Mouse (Mus musculus) brown adipose tissue, adult 24 weeks (tissue): ENCODE data around the gene Galnt18. TPM values are rescaled to one million over a fixed set of nuclear protein-coding genes. Genes with fewer than 3 reads are reported as not detected.

ENCODE experiments used
- H3K27ac ChIP-seq: fragments of 200-500 bp; replicated peaks from 2 replicates; pipeline ENCODE4 v1.5.1; 2012; ENCODE audit warnings: low read depth, mild to moderate bottlenecking, low read length
- H3K4me1 ChIP-seq: fragments of 200-500 bp; 2 replicates; pipeline ENCODE4 v1.6.1; 2012; ENCODE audit warnings: low read length, mixed read lengths; ENCODE audit not compliant: control insufficient read depth, insufficient read depth, insufficient read length
- H3K4me3 ChIP-seq: fragments of 200-500 bp; 2 replicates; pipeline ENCODE4 v1.5.1; 2012; ENCODE audit warnings: low read depth, mild to moderate bottlenecking, low read length, moderate library complexity; ENCODE audit not compliant: insufficient read depth
- polyA plus RNA-seq: library from polyadenylated mRNA; stranded (reverse); fragments of >200 nt; gene quantifications from 2 replicates; pipeline ENCODE4 v1.2.4, GENCODE M21; 2012; ENCODE audit not compliant: missing spikeins, insufficient read depth, insufficient read length

Gene Galnt18
- polyA plus RNA-seq, 1 experiment = 7.7 TPM

DNA sequence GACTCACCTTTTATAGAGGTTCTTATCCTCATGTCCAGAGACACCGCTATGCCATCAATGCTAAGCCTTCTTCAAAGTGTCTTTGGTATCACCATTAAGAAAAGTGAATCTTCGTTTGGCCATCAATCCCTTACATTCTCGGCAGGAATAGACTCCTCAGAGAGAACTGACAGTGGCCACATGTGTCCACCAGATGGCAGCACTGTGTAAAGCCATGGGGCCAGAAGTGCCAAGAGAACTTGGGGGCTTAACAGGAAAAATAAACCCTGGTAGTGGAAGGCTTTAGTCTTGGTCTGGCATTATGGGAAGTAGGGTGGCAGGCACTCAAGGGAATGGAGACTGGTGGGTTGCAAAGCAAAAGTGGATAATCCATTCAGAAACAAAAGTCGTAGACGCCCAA lies 2.3 kb upstream of the Galnt18 start:
- H3K4me1 ChIP-seq = peaks cover 9% of the 10 kb centered on the region; the same call in 1 of the 2 replicates
- no peak overlapping the region for H3K27ac ChIP-seq
- H3K4me3 ChIP-seq = no peak overlapping the region

GRCm38 (mm10) chr7:111781316-111781715 lies 1.5 kb upstream of the Galnt18 start:
- peak overlapping the region; percentile 87 for H3K27ac ChIP-seq

DNA sequence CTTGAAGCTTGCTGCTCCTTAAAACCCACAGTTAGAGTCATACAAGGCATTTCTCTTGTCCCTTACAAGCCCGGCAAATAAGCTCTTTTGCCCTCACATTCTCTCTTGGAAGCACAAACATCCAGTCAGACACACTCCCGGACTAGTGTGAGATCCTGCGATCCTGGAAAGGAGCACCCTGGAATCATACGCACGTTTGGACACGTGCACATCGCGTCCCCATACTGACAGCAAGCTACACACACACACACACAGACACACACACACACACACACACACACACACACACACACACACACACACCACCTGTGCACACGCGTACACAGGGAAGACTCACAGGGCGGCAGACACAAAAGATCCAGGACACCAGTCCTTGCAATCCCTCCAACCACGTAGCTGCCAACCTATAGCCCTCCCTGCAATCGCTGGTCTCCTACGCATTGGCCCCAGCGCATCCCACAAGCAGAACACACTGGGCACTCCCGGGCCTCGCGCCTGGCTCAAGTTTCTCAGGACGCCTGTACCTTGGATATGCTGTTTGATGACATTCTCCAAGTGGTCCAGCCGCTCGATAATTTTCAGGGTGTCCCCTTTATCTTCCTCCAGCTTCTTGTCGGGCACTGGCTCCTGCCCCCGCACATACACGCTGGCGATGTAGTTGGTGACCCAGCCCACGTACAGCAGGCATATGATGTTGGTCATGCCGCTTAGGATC lies 831 bp downstream of the Galnt18 start:
- peaks cover 17% of the 10 kb centered on the region; the same call in 1 of the 2 replicates for H3K4me1 ChIP-seq
- peak overlapping the region; percentile 73 for H3K4me3 ChIP-seq
- H3K27ac ChIP-seq = peak overlapping the region; percentile 58

More at GRCm38 (mm10) chr7:111781316-111781715, 1.5 kb upstream of the Galnt18 start:
- H3K4me1 ChIP-seq = peaks cover 14% of the 10 kb centered on the region; the same call in 1 of the 2 replicates
- no peak overlapping the region for H3K4me3 ChIP-seq

GRCm38 (mm10) chr7:111778212-111778611 lies 1.6 kb downstream of the Galnt18 start:
- H3K4me3 ChIP-seq = peak overlapping the region; percentile 73
- peak overlapping the region; percentile 65 for H3K27ac ChIP-seq
- H3K4me1 ChIP-seq = peaks cover 17% of the 10 kb centered on the region; the same call in 1 of the 2 replicates

DNA sequence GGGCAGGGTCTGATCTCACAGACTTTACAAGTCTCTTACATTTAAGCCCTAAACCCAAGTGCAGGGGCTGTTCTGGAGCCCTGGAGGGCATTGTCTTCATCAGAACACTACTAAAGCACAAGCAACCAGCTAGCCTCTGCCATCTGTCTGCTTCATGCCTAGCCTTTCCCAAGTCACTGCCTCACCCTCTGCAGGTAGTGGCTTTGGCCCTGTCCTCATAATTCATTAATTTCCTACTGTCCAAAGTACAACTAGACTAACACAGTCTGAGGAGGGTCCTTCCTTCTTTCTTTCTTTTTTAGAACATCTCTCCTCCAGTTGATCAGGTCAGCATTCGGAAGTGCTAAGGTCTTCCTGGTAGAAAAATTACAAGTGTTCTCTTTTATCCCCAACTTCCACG lies 2.6 kb downstream of the Galnt18 start:
- Histone ChIP-seq H3K4me1 (peaks cover 18% of the 10 kb centered on the region; the same call in 1 of the 2 replicates), H3K27ac (no peak overlapping the region; the same call in 1 of the 2 replicates), H3K4me3 (peak overlapping the region; percentile 73)

DNA sequence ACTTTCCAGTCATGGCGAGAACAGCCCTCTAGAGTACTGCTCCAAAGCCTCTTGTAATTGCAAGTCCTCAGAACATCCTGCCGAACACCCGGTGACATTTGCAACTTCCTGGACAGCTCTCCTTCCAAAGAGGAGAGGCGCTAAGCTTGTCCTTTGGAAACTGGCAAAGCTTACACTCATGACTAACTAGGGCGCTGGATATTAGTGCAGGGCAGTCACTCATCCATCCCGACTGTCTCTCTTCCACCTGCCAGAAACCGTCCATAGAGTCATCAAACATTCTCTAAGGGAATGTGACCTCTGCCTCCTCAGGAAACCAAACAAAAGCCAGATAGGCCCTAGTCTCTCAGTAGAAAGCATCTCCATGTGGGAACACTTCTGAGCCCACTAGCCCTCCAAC lies 3.6 kb downstream of the Galnt18 start:
- peaks cover 15% of the 10 kb centered on the region; the same call in 1 of the 2 replicates for H3K4me1 ChIP-seq
- H3K27ac ChIP-seq = peak overlapping the region; percentile 20; the same call in 1 of the 2 replicates
- peak overlapping the region; percentile 73 for H3K4me3 ChIP-seq

DNA sequence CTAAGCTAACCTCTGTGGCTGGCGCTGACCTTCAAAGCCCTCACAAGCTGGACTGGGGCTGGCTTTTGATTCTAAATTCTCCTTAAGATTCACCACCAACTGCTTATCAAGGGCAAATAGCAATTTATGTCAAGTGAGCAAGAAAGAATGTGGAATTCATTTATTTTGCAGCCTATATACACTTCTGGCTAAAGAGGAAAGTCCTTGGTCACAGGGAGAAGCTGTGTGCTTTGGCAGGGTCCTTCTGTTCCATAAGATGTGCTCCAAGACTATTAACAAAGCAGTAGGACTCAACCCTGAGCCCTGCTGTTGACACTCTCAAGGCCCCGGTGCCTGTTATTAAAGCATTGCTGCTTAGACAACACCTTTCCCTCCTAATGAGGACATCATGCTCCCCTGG lies 7.4 kb downstream of the Galnt18 start:
- no peak overlapping the region for H3K4me3 ChIP-seq
- H3K27ac ChIP-seq = no peak overlapping the region
- H3K4me1 ChIP-seq = peaks cover 10% of the 10 kb centered on the region; the same call in 1 of the 2 replicates

GRCm38 (mm10) chr7:111771251-111771801 lies 8.5 kb downstream of the Galnt18 start:
- peaks cover 7% of the 10 kb centered on the region; the same call in 1 of the 2 replicates for H3K4me1 ChIP-seq
- H3K4me3 ChIP-seq = no peak overlapping the region
- H3K27ac ChIP-seq = no peak overlapping the region

DNA sequence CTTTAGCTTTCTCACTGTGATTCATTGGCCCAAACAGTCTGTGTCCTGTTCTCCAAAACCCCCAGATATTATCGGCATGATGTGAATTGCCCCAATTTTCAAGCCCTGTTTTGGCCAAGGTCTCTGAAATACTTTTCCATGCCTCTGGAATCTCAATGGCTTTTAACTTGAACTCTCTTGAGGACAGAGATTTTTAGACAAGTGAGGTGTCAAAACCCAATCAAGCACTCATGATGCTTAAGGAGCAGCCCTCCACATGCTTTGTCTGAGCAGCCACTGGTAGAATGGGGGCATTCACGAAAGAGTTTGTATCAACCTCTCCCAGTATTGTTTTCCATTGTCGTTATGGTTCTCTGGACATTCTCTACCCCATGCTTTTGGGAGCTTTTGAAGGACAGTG lies 9.2 kb downstream of the Galnt18 start:
- Histone ChIP-seq H3K4me3 (no peak overlapping the region), H3K27ac (no peak overlapping the region), H3K4me1 (peaks cover 10% of the 10 kb centered on the region)

DNA sequence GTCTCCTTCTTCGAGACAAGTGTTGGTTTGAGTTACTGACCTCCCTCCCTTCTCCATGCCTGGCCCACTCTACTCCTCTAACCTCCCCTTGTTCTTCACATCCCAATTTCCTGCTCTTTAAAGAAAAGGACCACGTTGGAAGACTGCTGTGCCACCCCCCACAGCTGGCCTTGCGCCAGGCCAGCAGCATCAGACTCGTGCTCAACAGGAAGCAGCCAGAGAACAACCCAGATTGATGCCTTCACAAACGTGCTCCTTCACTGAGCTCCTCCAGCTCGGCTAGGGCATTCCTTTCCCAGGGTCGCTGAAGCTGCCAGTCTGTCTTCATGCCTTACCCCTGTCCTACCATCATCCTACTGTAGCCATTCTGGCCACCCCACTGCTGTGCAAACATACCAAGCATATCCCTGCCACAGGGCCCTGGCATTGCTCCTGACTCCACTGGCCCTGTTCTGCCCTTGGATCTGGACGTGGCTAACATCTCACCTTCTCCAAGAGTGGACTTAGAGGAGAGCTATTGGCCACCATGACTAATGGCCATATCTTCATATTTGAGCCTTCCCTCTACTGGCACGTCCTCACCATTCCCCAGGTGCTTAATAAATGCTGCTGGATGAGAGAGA lies 13.5 kb downstream of the Galnt18 start:
- Histone ChIP-seq H3K4me3 (no peak overlapping the region), H3K4me1 (peaks cover 9% of the 10 kb centered on the region), H3K27ac (no peak overlapping the region)

- Histone ChIP-seq H3K27ac (no peak overlapping the region), H3K4me3 (no peak overlapping the region), H3K4me1 (peaks cover 15% of the 10 kb centered on the region)
These were observed 17.0 kb downstream of the Galnt18 start for GRCm38 (mm10) chr7:111762754-111763153.

- no peak overlapping the region for H3K4me3 ChIP-seq
- H3K27ac ChIP-seq = no peak overlapping the region
- H3K4me1 ChIP-seq = peaks cover 12% of the 10 kb centered on the region; the same call in 1 of the 2 replicates
These were observed 31.2 kb downstream of the Galnt18 start for GRCm38 (mm10) chr7:111748571-111749071.

- H3K4me3 ChIP-seq = no peak overlapping the region
- peaks cover 32% of the 10 kb centered on the region for H3K4me1 ChIP-seq
- H3K27ac ChIP-seq = no peak overlapping the region
These were observed 35.0 kb downstream of the Galnt18 start for GRCm38 (mm10) chr7:111744770-111745169.

GRCm38 (mm10) chr7:111741595-111741994 lies 38.2 kb downstream of the Galnt18 start:
- peaks cover 57% of the 10 kb centered on the region for H3K4me1 ChIP-seq
- H3K27ac ChIP-seq = peak overlapping the region; percentile 46

DNA sequence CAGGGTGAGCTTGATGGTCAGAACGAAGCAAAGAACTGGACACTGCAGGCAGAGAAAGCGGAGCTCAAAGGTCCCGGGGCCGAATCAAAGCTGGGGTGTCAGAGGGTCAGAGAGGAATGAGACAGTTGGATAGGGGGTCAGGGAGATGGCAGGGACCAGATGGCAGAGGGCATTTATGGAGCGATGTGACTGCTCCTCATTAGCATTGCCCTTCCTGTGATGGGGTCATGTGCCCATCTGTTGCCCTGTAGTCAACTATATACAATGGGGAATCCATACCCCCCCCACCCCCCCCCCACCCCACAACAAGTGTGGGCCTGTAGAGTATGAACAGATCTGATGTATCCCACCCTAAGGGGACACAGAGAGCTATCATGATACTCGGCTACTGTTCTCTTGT lies 39.7 kb downstream of the Galnt18 start:
- no peak overlapping the region for H3K4me3 ChIP-seq
- H3K27ac ChIP-seq = no peak overlapping the region
- peaks cover 55% of the 10 kb centered on the region for H3K4me1 ChIP-seq

More at GRCm38 (mm10) chr7:111741595-111741994, 38.2 kb downstream of the Galnt18 start:
- H3K4me3 ChIP-seq = no peak overlapping the region
